Comparison of ENCODE assay signal across 13 mouse cellular contexts in genomic region chr9:78212341-78213049, GRCm38 (mm10). TPM values are rescaled to one million over a fixed set of nuclear protein-coding genes. Genes with fewer than 3 reads are reported as not detected.
DNase-seq lines count a peak whose midpoint lies in the region; ATAC-seq and TF ChIP-seq lines count a peak whose summit lies in the region.
"Had no signal": no experiment of that assay in that cellular context is flagged by ENCODE, and none has a peak within 500 bp of the region (broad histone marks: within the 10 kb centered on the region; RNA-seq: fewer than 3 reads in every experiment).

No protein-coding gene starts in this region.

- TF ChIP-seq CTCF in heart, postnatal 0 days (IDR thresholded peaks at IDR 0.05; ENCODE audit: low read depth), result no peak
- TF ChIP-seq CTCF in midbrain, postnatal 0 days (IDR thresholded peaks at IDR 0.05), result no peak

- no peak for TF ChIP-seq EP300 in heart, postnatal 0 days (IDR thresholded peaks at IDR 0.05; ENCODE audit: low read depth)

- no peaks in the 10 kb centered on the region for H3K9me3 ChIP-seq in heart, postnatal 0 days (replicated peaks; ENCODE audit: control insufficient read depth, low read length)
- no peaks in the 10 kb centered on the region for H3K9me3 ChIP-seq in midbrain, postnatal 0 days (ENCODE audit: low read length)

- H3K9ac ChIP-seq in heart, postnatal 0 days (replicated peaks; ENCODE audit: low read depth, low read length), result no peak overlapping the region
- no peak overlapping the region for H3K9ac ChIP-seq in midbrain, postnatal 0 days (replicated peaks; ENCODE audit: low read length, poor library complexity, severe bottlenecking)

- WGBS in heart, postnatal 0 days, result 27% methylated on average over 7 of the region's 7 CpGs
- WGBS in midbrain, postnatal 0 days, result 88% methylated on average over 7 of the region's 7 CpGs

- peak; percentile 88 for ATAC-seq in heart, postnatal 0 days (ENCODE audit: insufficient read depth, low read depth)
- ATAC-seq in midbrain, postnatal 0 days (ENCODE audit: low FRiP score), result no peak

- no peak overlapping the region for H3K4me2 ChIP-seq in heart, postnatal 0 days (ENCODE audit: low read depth, low read length)
- no peak overlapping the region for H3K4me2 ChIP-seq in midbrain, postnatal 0 days (ENCODE audit: low read depth, low read length, poor library complexity, severe bottlenecking)

- peaks cover 23% of the 10 kb centered on the region for H3K36me3 ChIP-seq in heart, postnatal 0 days (replicated peaks; ENCODE audit: control insufficient read depth, insufficient read depth, low read length)
- H3K36me3 ChIP-seq in midbrain, postnatal 0 days (ENCODE audit: insufficient read depth, low read length), result no peaks in the 10 kb centered on the region

- H3K4me3 ChIP-seq in heart, postnatal 0 days (ENCODE audit: low read depth, low read length), result no peak overlapping the region
- H3K4me3 ChIP-seq in midbrain, postnatal 0 days (ENCODE audit: low read depth, low read length), result no peak overlapping the region
- H3K4me3 ChIP-seq: gastrocnemius, adult 2 months had no signal

- peak; percentile 54 for DNase-seq in urinary bladder, postnatal 25 days (ENCODE audit: low spot score)
- no peak for DNase-seq in urinary bladder, postnatal 10 days (ENCODE audit: low spot score)
- peak; percentile 80 for DNase-seq in heart, postnatal 0 days (ENCODE audit: low spot score)
- peak; percentile 62 for DNase-seq in lung, postnatal 10 days
- DNase-seq in yolk sac, embryonic 10.5 days (ENCODE audit: low spot score), result peak; percentile 27
- no peak for DNase-seq in midbrain, postnatal 0 days (ENCODE audit: low spot score)
- no peak for DNase-seq in layer of hippocampus, adult 9-10 months (ENCODE audit: low spot score)
- no peak for DNase-seq in right cerebral cortex, adult 18-20 months
- DNase-seq: cerebellum, postnatal 10 days; gastrocnemius, adult 2 months; right cerebral cortex, postnatal 14 days; thymus, postnatal 14 days had no signal

- no peaks in the 10 kb centered on the region for H3K27me3 ChIP-seq in heart, postnatal 0 days (ENCODE audit: control insufficient read depth, insufficient read depth, low read length)
- no peaks in the 10 kb centered on the region for H3K27me3 ChIP-seq in midbrain, postnatal 0 days (ENCODE audit: insufficient read depth, low read length)

- peak overlapping the region; percentile 5; the same call in 1 of the 2 replicates for H3K27ac ChIP-seq in heart, postnatal 0 days (ENCODE audit: low read depth)
- H3K27ac ChIP-seq in midbrain, postnatal 0 days (ENCODE audit: low read depth, low read length), result no peak overlapping the region
- H3K27ac ChIP-seq: gastrocnemius, adult 2 months had no signal

- H3K4me1 ChIP-seq in heart, postnatal 0 days (ENCODE audit: control insufficient read depth, insufficient read depth), result peaks cover 6% of the 10 kb centered on the region; the same call in 1 of the 2 replicates
- no peaks in the 10 kb centered on the region for H3K4me1 ChIP-seq in midbrain, postnatal 0 days (ENCODE audit: insufficient read depth, low read length)

RNA-seq across cellular contexts. Expression of gene Gsta1, which starts 18.0 kb away (rescaled TPM):
- total RNA-seq in heart, postnatal 0 days (2014; rRNA removed; ENCODE audit: low replicate concordance), result not detected in 2 replicates
- polyA plus RNA-seq in heart, postnatal 0 days (2015; fragmentation: Nextera tagmentation; extraction: Ambion mirVana), result 0.45 TPM in 1 of 2 replicates, not detected in the other
- not detected in 2 replicates for total RNA-seq in midbrain, postnatal 0 days (2014; rRNA removed)
- polyA plus RNA-seq in midbrain, postnatal 0 days (2015; fragmentation: Nextera tagmentation; extraction: Ambion mirVana), result not detected in 2 replicates
- total RNA-seq: layer of hippocampus, postnatal 10 days had no signal

RNA-seq across cellular contexts. Expression of gene Gsta4, which starts 29.9 kb away (rescaled TPM):
- 59.8 and 81.1 TPM in 2 replicates for total RNA-seq in heart, postnatal 0 days (2014; rRNA removed; ENCODE audit: low replicate concordance)
- polyA plus RNA-seq in heart, postnatal 0 days (2015; fragmentation: Nextera tagmentation; extraction: Ambion mirVana), result 124 and 134 TPM in 2 replicates
- total RNA-seq in midbrain, postnatal 0 days (2014; rRNA removed), result 12.9 and 17.1 TPM in 2 replicates
- 25.1 and 28.2 TPM in 2 replicates for polyA plus RNA-seq in midbrain, postnatal 0 days (2015; fragmentation: Nextera tagmentation; extraction: Ambion mirVana)

RNA-seq across cellular contexts. Expression of gene Gm3776, which starts 44.4 kb away (rescaled TPM):
- 0.42 TPM in 1 of 2 replicates, not detected in the other for total RNA-seq in heart, postnatal 0 days (2014; rRNA removed; ENCODE audit: low replicate concordance)
- polyA plus RNA-seq in heart, postnatal 0 days (2015; fragmentation: Nextera tagmentation; extraction: Ambion mirVana), result 0.40 TPM in 1 of 2 replicates, not detected in the other
- not detected in 2 replicates for total RNA-seq in midbrain, postnatal 0 days (2014; rRNA removed)
- polyA plus RNA-seq in midbrain, postnatal 0 days (2015; fragmentation: Nextera tagmentation; extraction: Ambion mirVana), result not detected in 2 replicates
- total RNA-seq: gastrocnemius, adult 2 months; layer of hippocampus, postnatal 10 days had no signal

Comparison
In these comparisons a context has a peak if more than half of its experiments do, and no peak if none do; other contexts are left out.
1. DNase-seq: peak in urinary bladder, postnatal 25 days (single experiment), heart, postnatal 0 days (single experiment), lung, postnatal 10 days (single experiment) and yolk sac, embryonic 10.5 days (single experiment); none in urinary bladder, postnatal 10 days (single experiment), midbrain, postnatal 0 days (single experiment), layer of hippocampus, adult 9-10 months (single experiment) and right cerebral cortex, adult 18-20 months (single experiment).